In genomic region chr5:81674275-81674974, GRCm38 (mm10) we compare ENCODE assay signal across 19 mouse cellular contexts.
"Had no signal": no experiment of that assay in that cellular context is flagged by ENCODE, and none has a peak within 500 bp of the region (broad histone marks: within the 10 kb centered on the region; RNA-seq: fewer than 3 reads in every experiment).

No protein-coding gene starts in this region.

- H3K9me3 ChIP-seq: limb, embryonic 10.5 days; limb, embryonic 13.5 days; liver, embryonic 12.5 days; liver, embryonic 15.5 days; lung, embryonic 15.5 days; midbrain, embryonic 12.5 days; midbrain, embryonic 15.5 days; neural tube, embryonic 12.5 days; neural tube, embryonic 15.5 days had no signal

- H3K27me3 ChIP-seq: limb, embryonic 13.5 days; liver, embryonic 12.5 days; liver, embryonic 15.5 days; lung, embryonic 15.5 days; midbrain, embryonic 12.5 days; midbrain, embryonic 15.5 days; neural tube, embryonic 12.5 days; neural tube, embryonic 15.5 days had no signal

- H3K4me1 ChIP-seq: limb, embryonic 13.5 days; liver, embryonic 12.5 days; liver, embryonic 15.5 days; lung, embryonic 15.5 days; midbrain, embryonic 12.5 days; midbrain, embryonic 15.5 days; neural tube, embryonic 12.5 days; neural tube, embryonic 15.5 days had no signal

- DNase-seq: kidney, adult 18-20 months; kidney, postnatal 14 days; kidney, postnatal 4 days; lung, adult 18-20 months; lung, postnatal 14 days; right cerebral cortex, adult 18-20 months; right cerebral cortex, postnatal 14 days; right cerebral cortex, postnatal 4 days; thymus, postnatal 36 days had no signal

- H3K9ac ChIP-seq: limb, embryonic 13.5 days; liver, embryonic 12.5 days; liver, embryonic 15.5 days; lung, embryonic 15.5 days; midbrain, embryonic 12.5 days; midbrain, embryonic 15.5 days; neural tube, embryonic 12.5 days; neural tube, embryonic 15.5 days had no signal

- H3K36me3 ChIP-seq: limb, embryonic 10.5 days; limb, embryonic 13.5 days; liver, embryonic 12.5 days; liver, embryonic 15.5 days; lung, embryonic 15.5 days; midbrain, embryonic 12.5 days; midbrain, embryonic 15.5 days; neural tube, embryonic 12.5 days; neural tube, embryonic 15.5 days had no signal

- ATAC-seq: liver, embryonic 12.5 days; midbrain, embryonic 15.5 days had no signal

- H3K27ac ChIP-seq: limb, embryonic 10.5 days; limb, embryonic 13.5 days; liver, embryonic 12.5 days; liver, embryonic 15.5 days; lung, embryonic 15.5 days; macrophage; midbrain, embryonic 12.5 days; midbrain, embryonic 15.5 days; neural tube, embryonic 12.5 days; neural tube, embryonic 15.5 days had no signal

- H3K4me2 ChIP-seq: limb, embryonic 13.5 days; liver, embryonic 12.5 days; liver, embryonic 15.5 days; lung, embryonic 15.5 days; midbrain, embryonic 12.5 days; midbrain, embryonic 15.5 days; neural tube, embryonic 12.5 days; neural tube, embryonic 15.5 days had no signal

- H3K4me3 ChIP-seq: limb, embryonic 10.5 days; limb, embryonic 13.5 days; liver, embryonic 12.5 days; liver, embryonic 15.5 days; lung, embryonic 15.5 days; midbrain, embryonic 12.5 days; midbrain, embryonic 15.5 days; neural tube, embryonic 12.5 days; neural tube, embryonic 15.5 days had no signal
